Mouse (Mus musculus): ENCODE results near the gene Ppp1r21.

Gene Ppp1r21

GRCm38 (mm10) chr17:88574811-88575210 is 44.9 kb downstream of the Ppp1r21 start:
- DNase-seq (ENCODE audit: low spot score in 2 of 2), result no peak

- no peak for DNase-seq (ENCODE audit: low spot score in 2 of 2)
These were observed 48.8 kb downstream of the Ppp1r21 start for GRCm38 (mm10) chr17:88578522-88579242.

- DNase-seq (ENCODE audit: low spot score in 2 of 2), result no peak
These were observed 50.6 kb downstream of the Ppp1r21 start for GRCm38 (mm10) chr17:88580556-88580955.

GRCm38 (mm10) chr17:88581511-88582021 is 51.6 kb downstream of the Ppp1r21 start:
- no peak for DNase-seq (ENCODE audit: low spot score in 2 of 2)

GRCm38 (mm10) chr17:88582999-88583398 is 53.1 kb downstream of the Ppp1r21 start:
- DNase-seq (ENCODE audit: low spot score in 2 of 2), result no peak

GRCm38 (mm10) chr17:88583411-88583810 is 53.5 kb downstream of the Ppp1r21 start:
- DNase-seq (ENCODE audit: low spot score in 2 of 2), result no peak

- DNase-seq (ENCODE audit: low spot score in 2 of 2), result no peak
These were observed 57.5 kb downstream of the Ppp1r21 start for GRCm38 (mm10) chr17:88587371-88587770.

- DNase-seq (ENCODE audit: low spot score in 2 of 2), result no peak
These were observed 58.3 kb downstream of the Ppp1r21 start for GRCm38 (mm10) chr17:88588228-88588627.

- DNase-seq (ENCODE audit: low spot score in 2 of 2), result no peak
These were observed 60.3 kb downstream of the Ppp1r21 start for GRCm38 (mm10) chr17:88590251-88590650.

GRCm38 (mm10) chr17:88595071-88595470 is 65.2 kb downstream of the Ppp1r21 start:
- DNase-seq (ENCODE audit: low spot score in 2 of 2), result no peak

- no peak for DNase-seq (ENCODE audit: low spot score in 2 of 2)
These were observed 66.2 kb downstream of the Ppp1r21 start for GRCm38 (mm10) chr17:88596068-88596467.

- peak in 1 of 2 experiments; percentile 81 for DNase-seq (ENCODE audit: low spot score in 2 of 2)
These were observed 66.8 kb downstream of the Ppp1r21 start for GRCm38 (mm10) chr17:88596544-88597221.

GRCm38 (mm10) chr17:88597222-88598055 is 67.5 kb downstream of the Ppp1r21 start, which contains the start of gene Ston1:
Gene Ston1 (plus strand): TSS chr17:88597684.
- peak in 1 of 2 experiments; percentile 77 for DNase-seq (ENCODE audit: low spot score in 2 of 2)

GRCm38 (mm10) chr17:88598056-88598420 is 68.1 kb downstream of the Ppp1r21 start:
- DNase-seq (ENCODE audit: low spot score in 2 of 2), result no peak

GRCm38 (mm10) chr17:88598570-88599368 is 68.9 kb downstream of the Ppp1r21 start:
- DNase-seq (ENCODE audit: low spot score in 2 of 2), result no peak

GRCm38 (mm10) chr17:88600492-88601026 is 70.6 kb downstream of the Ppp1r21 start:
- no peak for DNase-seq (ENCODE audit: low spot score in 2 of 2)

- DNase-seq (ENCODE audit: low spot score in 2 of 2), result no peak
These were observed 74.0 kb downstream of the Ppp1r21 start for GRCm38 (mm10) chr17:88603943-88604342.

GRCm38 (mm10) chr17:88606056-88606455 is 76.1 kb downstream of the Ppp1r21 start:
- no peak for DNase-seq (ENCODE audit: low spot score in 2 of 2)

- no peak for DNase-seq (ENCODE audit: low spot score in 2 of 2)
These were observed 79.4 kb downstream of the Ppp1r21 start for GRCm38 (mm10) chr17:88609361-88609760.

- DNase-seq (ENCODE audit: low spot score in 2 of 2), result no peak
These were observed 81.1 kb downstream of the Ppp1r21 start for GRCm38 (mm10) chr17:88611057-88611456.

GRCm38 (mm10) chr17:88613172-88613571 is 83.3 kb downstream of the Ppp1r21 start:
- no peak for DNase-seq (ENCODE audit: low spot score in 2 of 2)

Data from right cerebral cortex, adult 2 months (tissue).